Mouse (Mus musculus) Muller cell, postnatal 12 days (primary cell): ENCODE measurements around the gene Olfr446.

Experiments used
- DNase-seq: peaks from one replicate; pipeline ENCODE4 v3.0.0-alpha.2; 2015; ENCODE audit errors: inconsistent ontology term

Olfr446 gene

GRCm38 (mm10) chr6:42921077-42921476 is at the start of gene Olfr446:
Gene Olfr446, plus strand, starts transcription at chr6:42921377.
- DNase-seq = no peak

GRCm38 (mm10) chr6:42876323-42876722 is 44.9 kb upstream of the Olfr446 start:
- no peak for DNase-seq

GRCm38 (mm10) chr6:42890141-42890540 is 31.0 kb upstream of the Olfr446 start, which contains the start of gene Olfr448:
Gene Olfr448, plus strand, starts transcription at chr6:42890441.
- no peak for DNase-seq

- peak; percentile 91 for DNase-seq
Measured at GRCm38 (mm10) chr6:42900345-42900744, 20.8 kb upstream of the Olfr446 start.

GRCm38 (mm10) chr6:42908578-42908977 is 12.6 kb upstream of the Olfr446 start, which contains the start of gene Olfr447:
Gene Olfr447, plus strand, starts transcription at chr6:42908878.
- DNase-seq = no peak

- no peak for DNase-seq
Measured at GRCm38 (mm10) chr6:42948767-42949166, 27.6 kb downstream of the Olfr446 start, which contains the start of gene Olfr444. Gene Olfr444, plus strand, starts transcription at chr6:42949067.

GRCm38 (mm10) chr6:42980377-42980776 is 59.2 kb downstream of the Olfr446 start:
- no peak for DNase-seq
